Mouse (Mus musculus) hindbrain, embryonic 16.5 days (tissue): ENCODE results near the gene Nrg4. TPM values are rescaled to one million over a fixed set of nuclear protein-coding genes. Genes with fewer than 3 reads are reported as not detected.
A peak's percentile ranks its signal among the peaks of the same experiment; 100 is the strongest.

Experiments
- ATAC-seq: fragments of 200-750 bp; cut with Nextera tagmentation; 2 replicates; pipeline ENCODE4 v1.8.0; 2017; ENCODE audit warnings: moderate TSS enrichment, moderate library complexity
- H3K27ac ChIP-seq: fragments of 300-500 bp; sonication (generic); 2 replicates; pipeline ENCODE4 v1.5.1; 2014; ENCODE audit warnings: low read depth, mild to moderate bottlenecking, control low read depth, low read length, moderate library complexity
- H3K27me3 ChIP-seq: fragments of 300-500 bp; sonication (generic); replicated peaks from 2 replicates; pipeline ENCODE4 v1.6.1; 2014; ENCODE audit warnings: low read length; ENCODE audit not compliant: control insufficient read depth, insufficient read depth
- H3K36me3 ChIP-seq: fragments of 300-500 bp; sonication (generic); 2 replicates; pipeline ENCODE4 v1.6.1; 2014; ENCODE audit warnings: mild to moderate bottlenecking, low read length, moderate library complexity, mixed read lengths; ENCODE audit not compliant: control insufficient read depth, insufficient read depth
- H3K4me1 ChIP-seq: fragments of 300-500 bp; sonication (generic); 2 replicates; pipeline ENCODE4 v1.6.1; 2014; ENCODE audit warnings: low read depth, low read length; ENCODE audit not compliant: control insufficient read depth, insufficient read depth
- H3K4me2 ChIP-seq: fragments of 300-500 bp; sonication (generic); 2 replicates; pipeline ENCODE4 v1.6.1; 2014; ENCODE audit warnings: mild to moderate bottlenecking, low read length, control low read depth, moderate library complexity
- H3K4me3 ChIP-seq: fragments of 300-500 bp; sonication (generic); 2 replicates; pipeline ENCODE4 v1.5.1; 2014; ENCODE audit warnings: mild to moderate bottlenecking, low read length, control low read depth, moderate library complexity
- H3K9ac ChIP-seq: fragments of 300-500 bp; sonication (generic); 2 replicates; pipeline ENCODE4 v1.6.1; 2014; ENCODE audit warnings: low read depth, mild to moderate bottlenecking, control low read depth, low read length, moderate library complexity
- H3K9me3 ChIP-seq: fragments of 300-500 bp; sonication (generic); 2 replicates; pipeline ENCODE4 v1.6.1; 2014; ENCODE audit warnings: mild to moderate bottlenecking, low read length, moderate library complexity; ENCODE audit not compliant: control insufficient read depth
- WGBS: fragments of 180-500 bp; shearing (Covaris S2); extraction: QIAGEN DNeasy Blood & Tissue Kit; methylation state at CpG from one replicate; pipeline ENCODE4 v1.1.7; 2014; 5-methylcytosine and 5-hydroxymethylcytosine counted together
- polyA plus RNA-seq: library from polyadenylated mRNA; unstranded; fragments of >200 nt; fragmentation: Nextera tagmentation; extraction: Ambion mirVana; gene quantifications from 2 replicates; pipeline ENCODE4 v1.2.1, GENCODE M21; 2015

Nrg4 gene
- polyA plus RNA-seq, 1 experiment from 2014 or later, result 1.7 TPM

DNA sequence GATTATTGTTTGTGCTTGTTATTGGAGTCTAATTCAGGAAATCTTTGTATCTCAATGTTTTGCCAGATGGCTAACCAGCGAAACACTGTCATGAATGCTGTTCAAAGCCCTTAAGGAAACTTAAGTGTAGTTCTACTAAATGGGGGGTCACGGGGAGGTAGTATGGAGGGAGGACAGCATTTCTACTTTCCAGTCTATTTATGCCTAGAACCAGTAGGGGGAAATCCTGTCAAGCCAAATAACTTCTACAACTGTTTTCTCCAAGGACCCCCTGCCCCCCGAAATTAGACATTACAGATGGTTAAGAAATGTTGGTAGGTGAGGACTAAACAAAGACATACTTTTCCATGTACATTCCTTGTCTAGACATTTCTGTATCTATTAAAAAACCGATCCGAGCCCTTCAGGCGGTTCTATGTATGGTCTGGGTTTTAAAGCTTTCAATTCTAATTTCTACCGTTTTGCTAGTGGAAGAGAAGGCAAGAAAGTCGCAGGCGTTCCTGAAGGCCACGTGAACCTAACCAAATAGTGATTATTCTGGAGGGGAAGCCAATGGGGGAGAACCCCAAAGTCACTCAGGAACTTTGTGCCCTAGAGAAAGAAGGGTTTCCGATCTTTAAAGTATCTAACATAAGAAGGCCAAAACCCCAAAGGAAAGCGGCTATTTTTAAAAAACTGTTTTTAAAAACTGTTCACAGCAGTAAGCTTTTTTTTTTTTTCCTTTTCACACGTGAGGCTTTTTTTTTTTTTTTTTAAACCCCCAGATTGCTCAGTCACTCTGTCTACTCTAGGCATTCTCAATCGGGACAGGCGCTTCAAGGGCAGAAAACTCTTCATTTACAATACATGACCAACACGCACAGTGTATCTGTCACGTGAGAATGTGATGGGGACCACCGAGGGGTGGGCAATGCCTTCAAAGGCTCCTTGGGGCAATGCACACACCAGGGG lies 805 bp downstream of the Nrg4 start:
- no peak for ATAC-seq
- no peaks in the 10 kb centered on the region for H3K36me3 ChIP-seq
- peaks cover 11% of the 10 kb centered on the region for H3K4me1 ChIP-seq
- 16% methylated on average over 18 of the region's 18 CpGs for WGBS
- H3K9me3 ChIP-seq, result no peaks in the 10 kb centered on the region
- H3K4me2 ChIP-seq, result peak overlapping the region; percentile 84
- no peaks in the 10 kb centered on the region for H3K27me3 ChIP-seq
- peak overlapping the region; percentile 90 for H3K9ac ChIP-seq
- H3K27ac ChIP-seq, result peak overlapping the region; percentile 81; the same call in 1 of the 2 replicates
- H3K4me3 ChIP-seq, result peak overlapping the region; percentile 85

- Histone ChIP-seq H3K4me1 (peaks cover 11% of the 10 kb centered on the region), H3K9me3 (no peaks in the 10 kb centered on the region), H3K4me2 (no peak overlapping the region), H3K36me3 (no peaks in the 10 kb centered on the region), H3K9ac (no peak overlapping the region), H3K27me3 (no peaks in the 10 kb centered on the region), H3K4me3 (no peak overlapping the region), H3K27ac (no peak overlapping the region)
- 20% methylated on average over 1 of the region's 1 CpGs for WGBS
- ATAC-seq, result no peak
Observed at GRCm38 (mm10) chr9:55325061-55325460, 1.6 kb downstream of the Nrg4 start.

DNA sequence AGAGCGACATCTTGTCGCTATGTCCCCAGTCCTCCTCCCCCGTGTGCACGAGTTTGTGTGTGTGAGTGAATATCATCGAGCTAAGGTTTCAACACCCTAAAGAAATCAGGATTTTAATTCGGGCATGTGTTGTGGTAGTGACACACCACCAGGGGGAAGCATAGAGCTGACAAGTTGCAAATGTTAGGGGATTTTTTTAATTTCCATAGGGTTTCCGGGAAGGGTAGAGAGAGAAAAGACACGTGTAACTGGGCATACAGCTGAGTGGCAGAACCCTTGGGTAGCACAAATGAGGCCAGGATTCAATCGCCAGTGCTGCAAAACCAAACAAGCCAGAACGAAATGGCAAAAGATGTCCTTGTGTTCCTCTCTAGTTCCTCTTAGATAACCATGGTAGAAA lies 2.1 kb downstream of the Nrg4 start:
- Histone ChIP-seq H3K4me2 (no peak overlapping the region), H3K9ac (no peak overlapping the region), H3K27me3 (no peaks in the 10 kb centered on the region), H3K9me3 (no peaks in the 10 kb centered on the region), H3K4me1 (peaks cover 11% of the 10 kb centered on the region), H3K27ac (no peak overlapping the region), H3K4me3 (no peak overlapping the region), H3K36me3 (no peaks in the 10 kb centered on the region)
- WGBS, result 48% methylated on average over 10 of the region's 10 CpGs
- ATAC-seq, result no peak

GRCm38 (mm10) chr9:55324085-55324484 lies 2.6 kb downstream of the Nrg4 start:
- Histone ChIP-seq H3K4me1 (peaks cover 11% of the 10 kb centered on the region), H3K4me3 (no peak overlapping the region), H3K9me3 (no peaks in the 10 kb centered on the region), H3K27me3 (no peaks in the 10 kb centered on the region), H3K27ac (no peak overlapping the region), H3K9ac (no peak overlapping the region), H3K4me2 (no peak overlapping the region), H3K36me3 (no peaks in the 10 kb centered on the region)
- no peak for ATAC-seq
- 43% methylated on average over 8 of the region's 8 CpGs for WGBS

- Histone ChIP-seq H3K27me3 (no peaks in the 10 kb centered on the region), H3K9me3 (no peaks in the 10 kb centered on the region), H3K36me3 (no peaks in the 10 kb centered on the region), H3K4me3 (no peak overlapping the region), H3K4me1 (peaks cover 6% of the 10 kb centered on the region), H3K4me2 (no peak overlapping the region), H3K9ac (no peak overlapping the region), H3K27ac (no peak overlapping the region)
- WGBS, result 86% methylated on average over 1 of the region's 1 CpGs
- ATAC-seq, result no peak
Observed at GRCm38 (mm10) chr9:55322641-55323040, 4.0 kb downstream of the Nrg4 start.

DNA sequence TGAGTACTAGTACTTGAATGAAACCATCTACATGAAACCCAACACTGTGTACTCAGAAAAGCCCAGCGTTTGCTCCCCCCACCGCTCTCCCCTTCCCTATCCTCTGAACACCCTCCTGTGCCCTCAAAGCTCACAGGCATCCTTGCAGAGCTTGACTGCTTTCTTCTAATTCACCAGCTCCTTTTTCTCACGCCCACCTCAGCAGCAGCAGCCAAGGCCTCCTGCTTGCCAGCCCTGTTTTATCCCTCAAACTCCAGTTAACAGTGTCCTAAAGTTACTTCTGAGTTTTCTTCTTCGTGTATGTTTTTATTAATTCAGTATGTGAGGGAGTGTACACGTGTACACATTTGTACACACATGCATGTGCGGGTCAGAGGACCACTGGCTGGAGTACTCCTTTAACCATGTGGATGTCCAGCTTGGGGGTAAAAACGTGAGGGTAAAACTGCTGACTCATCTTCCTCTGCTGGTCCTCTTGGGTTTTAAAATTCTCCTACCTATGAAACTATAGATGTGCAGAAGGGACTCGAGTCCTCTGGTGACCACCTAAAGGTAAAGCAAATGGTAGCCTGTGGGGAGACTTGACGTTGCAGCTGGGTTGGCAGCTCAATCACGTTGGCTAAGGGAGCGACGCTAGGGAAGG lies 12.9 kb downstream of the Nrg4 start:
- no peaks in the 10 kb centered on the region for H3K36me3 ChIP-seq
- no peaks in the 10 kb centered on the region for H3K27me3 ChIP-seq
- H3K9ac ChIP-seq, result no peak overlapping the region
- no peak overlapping the region for H3K4me2 ChIP-seq
- WGBS, result 68% methylated on average over 12 of the region's 12 CpGs
- H3K9me3 ChIP-seq, result no peaks in the 10 kb centered on the region
- H3K4me3 ChIP-seq, result no peak overlapping the region
- no peaks in the 10 kb centered on the region for H3K4me1 ChIP-seq
- ATAC-seq, result no peak
- no peak overlapping the region for H3K27ac ChIP-seq

GRCm38 (mm10) chr9:55311560-55311959 lies 15.1 kb downstream of the Nrg4 start:
- H3K4me3 ChIP-seq, result no peak overlapping the region
- no peaks in the 10 kb centered on the region for H3K9me3 ChIP-seq
- no peaks in the 10 kb centered on the region for H3K36me3 ChIP-seq
- 13% methylated on average over 5 of the region's 5 CpGs for WGBS
- no peak overlapping the region for H3K9ac ChIP-seq
- no peaks in the 10 kb centered on the region for H3K27me3 ChIP-seq
- no peak overlapping the region for H3K27ac ChIP-seq
- ATAC-seq, result peak; percentile 91
- no peak overlapping the region for H3K4me2 ChIP-seq
- H3K4me1 ChIP-seq, result no peaks in the 10 kb centered on the region

- Histone ChIP-seq H3K27ac (no peak overlapping the region), H3K9me3 (no peaks in the 10 kb centered on the region), H3K4me3 (no peak overlapping the region), H3K36me3 (no peaks in the 10 kb centered on the region), H3K4me1 (no peaks in the 10 kb centered on the region), H3K4me2 (no peak overlapping the region), H3K27me3 (no peaks in the 10 kb centered on the region), H3K9ac (no peak overlapping the region)
- WGBS, result 80% methylated on average over 5 of the region's 5 CpGs
- ATAC-seq, result no peak
Observed at GRCm38 (mm10) chr9:55308455-55308854, 18.2 kb downstream of the Nrg4 start.

DNA sequence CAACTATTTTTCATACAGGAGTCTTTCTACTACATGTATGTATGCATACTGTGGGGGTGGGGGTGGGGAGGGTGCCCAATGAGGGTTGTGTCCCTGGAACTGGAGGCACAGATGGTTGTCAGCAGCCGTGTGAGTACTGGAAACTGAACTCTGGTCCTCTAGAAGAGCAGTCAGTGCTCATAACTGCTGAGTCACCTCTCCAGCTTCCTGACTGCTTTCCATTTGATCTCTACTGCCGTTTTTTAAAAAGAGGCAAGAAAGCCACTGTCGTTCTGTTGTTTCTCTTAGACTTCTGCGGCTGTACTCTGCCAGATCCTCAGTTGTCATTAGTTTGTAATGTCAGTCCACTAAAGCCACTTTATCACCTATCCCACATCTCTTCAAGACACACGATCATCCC lies 19.1 kb downstream of the Nrg4 start:
- no peaks in the 10 kb centered on the region for H3K36me3 ChIP-seq
- H3K4me3 ChIP-seq, result no peak overlapping the region
- H3K4me1 ChIP-seq, result no peaks in the 10 kb centered on the region
- no peaks in the 10 kb centered on the region for H3K27me3 ChIP-seq
- 77% methylated on average over 5 of the region's 5 CpGs for WGBS
- H3K27ac ChIP-seq, result no peak overlapping the region
- H3K9ac ChIP-seq, result no peak overlapping the region
- no peak for ATAC-seq
- H3K9me3 ChIP-seq, result no peaks in the 10 kb centered on the region
- H3K4me2 ChIP-seq, result no peak overlapping the region
